Mouse (Mus musculus) hindbrain, embryonic 14.5 days (tissue): ENCODE results near the gene Kpnb1. TPM values are rescaled to one million over a fixed set of nuclear protein-coding genes. Genes with fewer than 3 reads are reported as not detected.
"Not testable (repeated sequence)": the region's sequence is repeated elsewhere in the genome, so short reads cannot be mapped to it uniquely, and the experiment has no call there.

Experiments
- ATAC-seq: fragments of 200-750 bp; cut with Nextera tagmentation; 2 replicates; pipeline ENCODE4 v1.8.0; 2017; ENCODE audit warnings: moderate number of reproducible peaks, mild to moderate bottlenecking, moderate TSS enrichment, moderate library complexity; ENCODE audit not compliant: low FRiP score
- DNase-seq: peaks from one replicate; pipeline ENCODE4 v3.0.0-alpha.2; 2015; ENCODE audit warnings: low spot score
- H3K27ac ChIP-seq: fragments of 300-500 bp; sonication (generic); 2 replicates; pipeline ENCODE4 v1.5.1; 2014; ENCODE audit warnings: mild to moderate bottlenecking, moderate library complexity
- H3K27me3 ChIP-seq: fragments of 300-500 bp; sonication (generic); 2 replicates; pipeline ENCODE4 v1.6.1; 2014; ENCODE audit warnings: mild to moderate bottlenecking, low read length, mixed read lengths; ENCODE audit not compliant: control insufficient read depth, insufficient read depth
- H3K36me3 ChIP-seq: fragments of 300-500 bp; sonication (generic); replicated peaks from 2 replicates; pipeline ENCODE4 v1.6.1; 2014; ENCODE audit not compliant: control insufficient read depth, insufficient read depth
- H3K4me1 ChIP-seq: fragments of 300-500 bp; sonication (generic); replicated peaks from 2 replicates; pipeline ENCODE4 v1.6.1; 2014; ENCODE audit warnings: antibody characterized with exemption, low read length, mixed read lengths; ENCODE audit not compliant: control insufficient read depth, insufficient read depth
- H3K4me2 ChIP-seq: fragments of 300-500 bp; sonication (generic); replicated peaks from 2 replicates; pipeline ENCODE4 v1.6.1; 2014; ENCODE audit warnings: mild to moderate bottlenecking, moderate library complexity
- H3K4me3 ChIP-seq: fragments of 300-500 bp; sonication (generic); replicated peaks from 2 replicates; pipeline ENCODE4 v1.5.1; 2014; ENCODE audit warnings: mild to moderate bottlenecking, low read length
- H3K9ac ChIP-seq: fragments of 300-500 bp; sonication (generic); 2 replicates; pipeline ENCODE4 v1.6.1; 2014
- H3K9me3 ChIP-seq: fragments of 300-500 bp; sonication (generic); 2 replicates; pipeline ENCODE4 v1.6.1; 2016; ENCODE audit warnings: low read length; ENCODE audit not compliant: control insufficient read depth
- WGBS: fragments of 180-500 bp; shearing (Covaris S2); extraction: QIAGEN DNeasy Blood & Tissue Kit; methylation state at CpG from one replicate; pipeline ENCODE4 v1.1.7; 2014; 5-methylcytosine and 5-hydroxymethylcytosine counted together
- polyA plus RNA-seq: library from polyadenylated mRNA; unstranded; fragments of >200 nt; fragmentation: Nextera tagmentation; extraction: Ambion mirVana; gene quantifications from 2 replicates; pipeline ENCODE4 v1.2.1, GENCODE M21; 2014

The Kpnb1 gene
- polyA plus RNA-seq, 1 experiment from 2014 or later: 35.3 TPM

DNA sequence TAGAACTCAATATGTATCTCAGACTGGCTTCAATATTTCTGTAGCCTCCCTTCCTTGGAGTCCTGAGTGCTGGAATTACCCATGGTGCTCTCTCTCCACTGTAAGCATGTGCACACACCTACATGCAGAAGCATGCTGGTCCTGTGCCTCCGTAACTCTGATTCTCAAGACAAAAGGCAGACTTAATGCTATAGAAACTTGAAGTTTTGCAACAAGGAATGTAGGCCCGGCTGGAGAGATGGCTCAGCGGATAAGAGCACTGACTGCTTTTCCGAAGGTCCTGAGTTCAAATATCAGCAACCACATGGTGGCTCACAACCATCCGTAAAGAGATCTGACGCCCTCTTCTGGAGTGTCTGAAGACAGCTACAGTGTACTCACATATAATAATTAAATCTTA is 2.0 kb upstream of the Kpnb1 start:
- not testable (repeated sequence) for H3K4me3 ChIP-seq, H3K9ac ChIP-seq, H3K27me3 ChIP-seq, DNase-seq, H3K27ac ChIP-seq, ATAC-seq, H3K4me2 ChIP-seq, H3K9me3 ChIP-seq
- Histone ChIP-seq H3K36me3 (peaks cover 16% of the 10 kb centered on the region), H3K4me1 (peaks cover 15% of the 10 kb centered on the region)
- WGBS: 88% methylated on average over 6 of the region's 6 CpGs

- ATAC-seq (no peak), DNase-seq (no peak)
- Histone ChIP-seq H3K27ac (peak overlapping the region; percentile 93; the same call in 1 of the 2 replicates), H3K9me3 (no peaks in the 10 kb centered on the region), H3K4me3 (peak overlapping the region; percentile 96), H3K4me1 (peaks cover 15% of the 10 kb centered on the region), H3K9ac (peak overlapping the region; percentile 70; the same call in 1 of the 2 replicates), H3K4me2 (peak overlapping the region; percentile 83), H3K27me3 (no peaks in the 10 kb centered on the region), H3K36me3 (peaks cover 20% of the 10 kb centered on the region)
- 36% methylated on average over 3 of the region's 3 CpGs for WGBS
Measured at GRCm38 (mm10) chr11:97189231-97189630, 1.6 kb upstream of the Kpnb1 start.

GRCm38 (mm10) chr11:97188643-97188955 is 918 bp upstream of the Kpnb1 start:
- Histone ChIP-seq H3K27me3 (no peaks in the 10 kb centered on the region), H3K4me2 (peak overlapping the region; percentile 83), H3K36me3 (peaks cover 26% of the 10 kb centered on the region), H3K27ac (peak overlapping the region; percentile 93), H3K9ac (peak overlapping the region; percentile 70), H3K4me3 (peak overlapping the region; percentile 96), H3K9me3 (no peaks in the 10 kb centered on the region), H3K4me1 (peaks cover 15% of the 10 kb centered on the region)
- no peak for DNase-seq
- WGBS: under 1% methylated on average over 15 of the region's 15 CpGs
- ATAC-seq: no peak; the same call in 1 of the 2 replicates

- H3K36me3 ChIP-seq: peaks cover 40% of the 10 kb centered on the region
- H3K9ac ChIP-seq: peak overlapping the region; percentile 90
- H3K4me3 ChIP-seq: peak overlapping the region; percentile 96
- DNase-seq: peak; percentile 86
- peak overlapping the region; percentile 61 for H3K4me2 ChIP-seq
- H3K4me1 ChIP-seq: peaks cover 15% of the 10 kb centered on the region
- ATAC-seq: peak; percentile 78
- under 1% methylated on average over 60 of the region's 74 CpGs for WGBS
- no peaks in the 10 kb centered on the region for H3K9me3 ChIP-seq
- peak overlapping the region; percentile 97 for H3K27ac ChIP-seq
- H3K27me3 ChIP-seq: no peaks in the 10 kb centered on the region
Measured at GRCm38 (mm10) chr11:97186947-97187763, 526 bp downstream of the Kpnb1 start.

- Histone ChIP-seq H3K9me3 (no peaks in the 10 kb centered on the region), H3K4me2 (peak overlapping the region; percentile 61), H3K36me3 (peaks cover 52% of the 10 kb centered on the region), H3K27me3 (no peaks in the 10 kb centered on the region), H3K4me3 (peak overlapping the region; percentile 96), H3K4me1 (peaks cover 15% of the 10 kb centered on the region), H3K27ac (no peak overlapping the region), H3K9ac (peak overlapping the region; percentile 53)
- ATAC-seq (no peak), DNase-seq (no peak)
- 75% methylated on average over 5 of the region's 5 CpGs for WGBS
Measured at GRCm38 (mm10) chr11:97185704-97186614, 1.7 kb downstream of the Kpnb1 start.

- Histone ChIP-seq H3K9ac (no peak overlapping the region), H3K36me3 (peaks cover 63% of the 10 kb centered on the region), H3K4me2 (no peak overlapping the region), H3K4me3 (no peak overlapping the region), H3K27ac (no peak overlapping the region), H3K9me3 (no peaks in the 10 kb centered on the region), H3K4me1 (peaks cover 15% of the 10 kb centered on the region), H3K27me3 (no peaks in the 10 kb centered on the region)
- DNase-seq (no peak), ATAC-seq (no peak)
- WGBS: 81% methylated on average over 5 of the region's 5 CpGs
Measured at GRCm38 (mm10) chr11:97184875-97185274, 2.8 kb downstream of the Kpnb1 start.

DNA sequence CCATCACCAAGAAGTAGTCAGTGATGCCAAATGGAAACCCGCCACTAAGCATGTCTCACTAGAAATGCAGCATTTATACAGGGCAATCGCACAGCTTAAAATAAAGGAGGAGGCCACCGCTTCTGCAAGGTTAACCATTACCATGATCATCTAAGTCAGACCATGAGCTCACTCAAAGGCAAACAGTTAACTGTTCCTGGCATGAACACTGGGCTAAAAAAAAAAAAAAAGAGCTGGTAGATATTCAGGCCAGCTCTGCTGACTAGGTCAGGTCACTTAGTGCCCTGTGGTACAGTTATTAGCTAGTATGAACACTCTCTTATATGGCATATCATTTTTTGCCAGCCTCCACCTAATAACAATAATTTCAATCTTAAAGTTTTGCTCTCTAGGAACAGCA is 5.2 kb downstream of the Kpnb1 start:
- H3K27ac ChIP-seq: no peak overlapping the region
- H3K4me3 ChIP-seq: no peak overlapping the region
- ATAC-seq (no peak), DNase-seq (no peak)
- H3K9me3 ChIP-seq: no peaks in the 10 kb centered on the region
- H3K27me3 ChIP-seq: no peaks in the 10 kb centered on the region
- H3K9ac ChIP-seq: no peak overlapping the region
- no peak overlapping the region for H3K4me2 ChIP-seq
- H3K36me3 ChIP-seq: peaks cover 87% of the 10 kb centered on the region
- peaks cover 8% of the 10 kb centered on the region for H3K4me1 ChIP-seq
- WGBS: 95% methylated on average over 3 of the region's 3 CpGs

GRCm38 (mm10) chr11:97181061-97181460 is 6.6 kb downstream of the Kpnb1 start:
- Histone ChIP-seq H3K9me3 (no peaks in the 10 kb centered on the region), H3K36me3 (peaks cover 99% of the 10 kb centered on the region), H3K9ac (no peak overlapping the region), H3K4me1 (peaks cover 2% of the 10 kb centered on the region; the same call in 1 of the 2 replicates), H3K4me3 (no peak overlapping the region), H3K4me2 (no peak overlapping the region), H3K27ac (no peak overlapping the region), H3K27me3 (no peaks in the 10 kb centered on the region)
- WGBS: 91% methylated on average over 5 of the region's 5 CpGs
- no peak for ATAC-seq
- no peak for DNase-seq

DNA sequence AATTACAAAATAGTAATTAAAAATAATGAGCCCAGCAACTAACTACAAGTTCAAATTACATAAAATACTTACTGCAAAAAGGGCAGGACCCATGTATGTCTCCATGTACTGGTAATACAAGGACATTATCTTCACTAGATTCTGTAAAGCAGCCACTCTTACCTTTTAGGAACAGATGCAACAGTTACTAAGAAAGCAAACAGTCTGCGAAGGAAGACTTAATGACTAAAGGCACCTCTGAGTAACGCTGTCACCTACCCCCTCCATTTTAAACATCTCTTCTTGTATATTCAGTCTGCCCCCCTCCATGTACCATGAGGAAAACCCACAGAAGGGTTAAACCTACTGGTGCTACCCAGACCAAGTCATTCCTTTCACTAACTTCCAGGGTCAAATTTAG is 9.5 kb downstream of the Kpnb1 start:
- no peak overlapping the region for H3K27ac ChIP-seq
- peaks cover 100% of the 10 kb centered on the region for H3K36me3 ChIP-seq
- H3K4me2 ChIP-seq: no peak overlapping the region
- 99% methylated on average over 2 of the region's 2 CpGs for WGBS
- no peak overlapping the region for H3K9ac ChIP-seq
- no peak overlapping the region for H3K4me3 ChIP-seq
- no peaks in the 10 kb centered on the region for H3K9me3 ChIP-seq
- H3K4me1 ChIP-seq: no peaks in the 10 kb centered on the region
- no peaks in the 10 kb centered on the region for H3K27me3 ChIP-seq
- ATAC-seq: no peak
- DNase-seq: no peak
